Mouse (Mus musculus) heart, adult 11 months (tissue): Measurements from ENCODE around the gene Ccdc43.
"Not testable (repeated sequence)": the region's sequence is repeated elsewhere in the genome, so short reads cannot be mapped to it uniquely, and the experiment has no call there.

Experiments used
- DNase-seq: peaks from one replicate; pipeline ENCODE4 v3.0.0; 2022

Gene Ccdc43

DNA sequence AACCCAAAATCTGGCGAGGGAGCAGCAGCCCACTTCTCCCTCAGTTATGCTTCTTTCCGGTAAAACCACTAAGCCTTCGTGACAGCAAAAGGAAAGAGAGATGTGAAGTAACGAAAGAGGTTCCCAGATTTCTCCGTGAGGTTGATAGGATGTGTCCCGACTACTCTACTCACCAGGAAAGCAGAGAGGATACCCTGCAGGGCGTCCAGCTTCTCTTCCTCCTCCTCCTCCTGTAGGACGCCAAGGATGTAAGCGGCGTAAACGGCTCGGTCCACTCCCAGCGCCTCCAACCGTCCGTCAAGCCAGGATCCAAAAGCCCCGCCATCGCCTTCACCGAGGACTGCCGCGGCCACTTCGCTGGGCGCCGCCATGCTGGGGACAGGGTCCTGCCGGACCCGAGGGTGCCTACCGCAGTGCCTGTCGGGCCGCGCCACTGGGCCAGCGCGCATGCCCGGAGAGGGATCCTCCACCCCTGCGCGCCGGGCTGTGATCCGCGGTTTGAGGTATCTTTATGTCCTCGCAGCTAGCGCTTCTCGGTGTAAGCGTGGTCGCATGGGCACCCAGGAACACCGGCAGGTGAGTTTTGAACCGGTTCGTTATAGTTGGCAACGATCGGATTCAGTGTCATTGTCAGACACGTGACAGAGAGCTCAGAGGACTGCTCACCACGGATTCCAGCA is at the start of gene Ccdc43:
Ccdc43 (minus strand) TSS at position 445 of the 680 bp plus-strand sequence.
- DNase-seq: peak; percentile 99

DNA sequence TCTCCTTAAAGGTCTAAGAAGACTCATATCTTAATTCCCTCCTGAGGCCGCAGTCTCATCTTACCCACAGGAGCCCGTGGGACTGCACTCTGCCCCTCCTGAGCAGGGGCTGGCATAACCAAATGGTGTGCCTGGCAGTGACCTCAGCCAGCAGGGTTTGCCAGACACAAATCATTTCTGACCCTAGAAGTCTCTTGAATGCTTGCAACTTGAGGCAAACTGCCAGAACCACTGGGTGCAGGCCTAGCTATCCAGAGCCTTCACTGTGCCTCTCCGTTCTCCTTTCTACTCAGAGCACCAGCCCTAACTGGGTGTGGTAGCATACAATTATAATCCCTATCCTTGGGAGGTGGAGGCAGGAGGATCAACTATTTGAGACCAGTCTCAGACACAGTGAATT is 47.2 kb upstream of the Ccdc43 start:
- DNase-seq: no peak

DNA sequence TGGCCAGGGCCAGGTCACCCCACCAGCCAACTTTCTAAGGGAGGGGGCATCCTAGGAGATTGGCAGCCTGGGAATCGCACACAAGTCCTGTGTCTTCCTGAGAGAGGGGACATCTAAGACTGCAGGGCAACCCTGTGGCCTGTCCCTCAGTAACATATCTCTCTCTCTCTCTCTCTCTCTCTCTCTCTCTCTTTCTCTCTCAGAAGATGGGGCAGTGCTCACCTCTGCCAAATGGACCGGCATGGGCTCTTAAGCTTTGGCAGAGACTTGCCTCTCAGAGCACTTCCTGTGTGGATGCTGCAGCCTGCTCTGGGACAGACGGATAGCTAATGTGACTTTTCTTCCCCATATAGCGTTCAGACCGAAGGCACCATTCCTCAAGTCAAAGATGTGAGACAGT is 45.3 kb upstream of the Ccdc43 start:
- no peak for DNase-seq

DNA sequence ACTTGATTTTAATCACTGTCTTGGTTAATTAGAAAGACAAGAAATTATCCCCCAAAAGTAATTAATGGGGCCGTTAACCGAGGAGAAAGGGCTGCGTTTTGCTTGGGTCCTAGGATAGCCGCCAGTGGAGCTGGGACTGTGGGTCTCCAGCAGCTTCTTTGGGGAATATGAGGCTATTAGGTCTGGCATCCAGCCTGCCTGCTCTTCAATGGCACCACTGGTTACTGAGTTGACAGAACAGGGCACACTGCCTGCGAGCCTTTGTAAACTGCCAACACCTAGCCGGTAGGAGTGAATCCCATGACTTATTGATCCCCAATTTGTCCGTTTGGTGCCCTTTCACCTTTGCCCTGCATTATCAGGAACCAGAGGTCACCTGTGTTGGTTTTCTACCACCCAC is 44.5 kb upstream of the Ccdc43 start:
- no peak for DNase-seq

DNA sequence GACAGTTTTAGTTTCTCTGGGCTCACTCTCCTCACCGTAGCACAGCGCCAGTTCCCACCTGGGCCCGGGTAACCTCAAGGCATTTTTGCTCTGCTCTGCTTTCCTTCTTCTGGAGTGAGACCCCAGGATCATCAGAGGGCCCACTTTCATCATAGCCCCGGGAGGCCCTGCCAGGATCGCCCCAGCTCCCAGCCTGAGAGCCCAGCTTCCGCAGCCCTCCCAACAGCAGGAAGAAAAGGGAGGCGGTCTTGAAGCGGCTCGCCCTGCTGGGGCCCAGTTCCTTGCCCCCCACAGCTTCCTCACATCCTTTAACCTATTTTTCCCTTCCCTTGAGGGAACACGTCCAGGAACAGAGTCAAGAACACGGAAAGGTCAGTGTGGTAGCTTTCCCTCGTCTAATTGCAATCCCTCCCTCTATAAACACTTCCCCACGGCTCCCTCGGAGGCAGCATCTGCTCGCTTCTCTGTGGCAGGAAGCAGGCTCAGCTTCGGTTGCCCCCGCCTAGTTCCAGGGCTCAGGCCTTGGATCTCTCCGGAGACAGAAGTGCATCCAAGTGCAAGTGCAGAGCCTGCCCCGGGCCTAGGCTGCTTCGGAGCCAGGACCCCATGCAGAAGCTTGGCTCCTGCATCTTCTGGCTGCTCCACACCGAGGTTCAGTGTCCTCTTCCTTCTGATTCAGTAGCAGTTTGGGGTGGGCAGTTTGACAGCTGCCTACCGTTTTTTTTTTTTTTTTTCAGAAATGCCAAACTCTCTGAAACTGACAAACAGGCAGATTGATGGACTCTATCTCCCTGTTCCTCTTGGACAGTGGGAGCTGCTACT is 43.8 kb upstream of the Ccdc43 start:
- peak; percentile 94 for DNase-seq

DNA sequence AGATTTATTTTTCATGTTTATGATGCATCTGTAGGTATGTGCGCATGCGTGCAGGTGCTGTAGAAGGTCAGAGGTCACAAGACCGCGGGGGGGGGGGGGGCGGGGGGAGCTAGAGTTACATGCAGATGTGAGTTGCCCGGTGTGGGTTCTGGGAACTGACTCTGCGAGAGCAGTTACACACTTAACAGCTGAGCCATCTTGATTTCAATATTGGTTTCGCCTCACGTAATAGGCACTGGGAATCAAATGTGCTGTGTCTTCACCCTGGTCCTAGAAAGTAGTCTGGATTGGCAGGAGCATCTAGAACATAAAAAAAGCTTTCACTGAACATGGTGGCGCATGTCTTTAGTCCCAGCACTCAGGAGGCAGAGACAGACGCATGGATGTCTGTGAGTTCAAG is 43.1 kb upstream of the Ccdc43 start:
- no peak for DNase-seq

DNA sequence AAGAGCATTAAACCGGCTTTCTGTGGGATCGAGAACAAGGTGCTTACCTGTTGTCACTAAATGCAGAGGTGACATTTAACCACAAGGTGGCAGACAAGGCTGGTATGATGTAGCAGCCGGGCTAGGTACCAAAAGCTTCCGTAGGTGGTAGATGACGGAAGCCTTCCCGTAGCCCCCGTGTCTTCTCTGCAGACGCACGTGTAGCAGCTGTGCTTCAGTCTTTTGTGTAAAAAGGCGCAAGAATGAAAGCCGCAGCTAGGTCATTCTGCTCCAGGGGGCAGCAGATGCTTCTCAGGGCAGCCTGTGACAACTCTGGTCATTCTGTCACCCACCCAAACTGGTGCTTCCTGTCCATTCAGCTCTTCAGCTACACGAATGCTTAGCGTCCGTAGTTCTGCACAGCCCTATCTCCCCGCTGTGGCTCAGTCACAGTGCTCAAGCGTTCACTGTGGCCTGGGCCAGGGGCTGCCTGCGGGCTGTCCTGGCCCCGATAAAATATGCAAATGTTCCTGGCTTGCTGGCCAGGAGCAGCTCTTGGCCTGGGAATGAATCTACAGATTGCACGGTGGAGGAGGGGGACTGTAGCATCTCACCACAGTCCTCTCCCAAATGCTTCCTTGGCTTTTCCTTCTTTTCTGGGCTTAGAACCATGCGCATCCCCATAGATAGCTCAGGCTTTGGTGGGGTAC is 41.8 kb upstream of the Ccdc43 start:
- DNase-seq: no peak

DNA sequence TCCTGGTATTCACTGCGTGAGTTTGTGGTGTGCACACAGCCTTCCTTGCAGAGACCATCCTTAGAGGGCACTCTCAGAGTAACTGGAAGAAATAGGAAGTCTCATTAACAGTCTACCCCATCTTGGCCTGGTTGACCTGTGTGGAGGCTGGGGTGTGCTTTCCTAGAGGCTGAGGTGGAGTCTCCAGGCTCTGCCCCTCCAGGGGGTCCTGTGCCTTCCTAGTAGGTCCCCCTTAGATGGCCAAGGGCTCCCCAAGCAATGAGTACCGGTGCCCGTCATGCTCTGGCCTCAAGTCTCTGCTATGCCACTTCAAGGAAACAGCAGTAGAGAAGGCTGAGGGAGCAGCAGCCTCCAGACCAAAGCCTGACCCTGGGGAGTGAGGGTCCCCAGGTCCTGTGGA is 40.5 kb upstream of the Ccdc43 start:
- no peak for DNase-seq

DNA sequence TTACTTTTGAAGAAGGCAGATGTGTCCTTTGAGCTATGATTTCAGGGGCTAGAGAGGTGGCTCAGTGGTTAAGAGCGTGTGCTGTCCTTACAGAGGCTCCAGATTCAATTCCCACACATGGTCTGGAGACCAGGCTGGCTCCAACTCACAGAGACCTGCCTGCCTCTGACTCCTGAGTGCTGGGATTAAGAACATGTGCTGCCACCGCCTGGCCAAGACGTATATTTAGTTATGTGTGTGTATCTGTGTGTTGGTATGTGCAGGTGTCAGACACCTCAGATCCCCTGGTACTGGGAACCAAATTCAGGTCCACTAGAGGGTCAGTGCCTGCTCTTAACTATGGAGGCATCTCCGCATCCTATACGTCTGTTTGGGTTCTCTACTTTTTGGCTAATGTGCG is 37.4 kb upstream of the Ccdc43 start:
- no peak for DNase-seq

DNA sequence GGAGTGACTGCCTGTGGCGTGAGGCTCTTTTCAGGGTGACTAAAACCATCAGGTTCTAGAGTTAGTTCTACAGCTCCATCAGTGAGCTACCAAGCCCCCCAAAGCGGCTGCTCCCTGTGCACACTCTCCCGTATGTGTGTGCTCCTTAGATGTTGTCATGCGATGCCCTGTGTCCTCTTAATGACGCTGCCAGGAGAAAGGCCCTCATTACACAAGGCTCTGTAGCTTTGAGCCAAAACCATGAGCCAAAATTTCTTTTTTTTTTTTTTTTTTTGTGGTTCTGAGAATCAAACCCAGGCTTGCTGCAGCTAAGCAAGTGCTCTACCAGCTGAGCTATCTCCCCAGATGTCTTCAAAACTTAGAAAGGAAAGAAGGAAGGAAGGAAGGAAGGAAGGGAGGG is 35.6 kb upstream of the Ccdc43 start:
- DNase-seq: no peak

DNA sequence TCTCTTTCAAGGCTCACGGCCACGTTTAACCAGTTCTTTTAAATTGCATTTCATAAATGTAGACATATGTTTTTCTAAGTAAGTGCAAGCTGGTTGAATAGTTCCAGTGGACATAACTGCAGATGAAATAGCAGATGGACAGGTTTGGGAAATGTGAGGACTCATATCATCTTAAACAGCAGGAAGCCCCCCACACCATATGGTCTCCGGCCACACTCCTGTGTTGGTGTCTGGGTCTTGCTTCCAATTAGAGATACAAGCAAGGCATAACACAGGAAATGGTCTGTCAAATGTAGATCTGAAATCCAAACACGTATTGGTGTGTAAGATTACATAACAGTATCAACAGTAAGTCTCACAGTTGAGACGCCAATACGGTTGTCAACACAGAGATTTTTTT is 33.8 kb upstream of the Ccdc43 start:
- DNase-seq: no peak

DNA sequence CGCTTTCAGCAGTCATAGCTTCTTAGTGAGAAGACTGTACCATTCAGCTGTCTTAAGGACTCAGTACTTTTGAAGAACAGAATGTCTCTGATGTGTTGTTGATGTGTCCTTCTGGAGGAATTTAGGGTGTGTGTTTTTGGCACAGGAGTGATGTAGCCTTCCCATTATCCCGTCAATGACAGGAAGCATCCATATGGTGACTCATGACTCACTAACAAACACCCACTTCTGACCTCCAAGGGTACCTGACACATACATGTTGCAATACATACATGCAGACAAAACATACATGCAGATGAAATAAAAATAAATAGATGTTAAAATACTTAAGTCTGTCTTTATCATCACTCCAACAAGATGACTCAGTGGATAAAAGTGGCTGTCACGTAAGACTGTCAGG is 32.3 kb upstream of the Ccdc43 start:
- DNase-seq: no peak

DNA sequence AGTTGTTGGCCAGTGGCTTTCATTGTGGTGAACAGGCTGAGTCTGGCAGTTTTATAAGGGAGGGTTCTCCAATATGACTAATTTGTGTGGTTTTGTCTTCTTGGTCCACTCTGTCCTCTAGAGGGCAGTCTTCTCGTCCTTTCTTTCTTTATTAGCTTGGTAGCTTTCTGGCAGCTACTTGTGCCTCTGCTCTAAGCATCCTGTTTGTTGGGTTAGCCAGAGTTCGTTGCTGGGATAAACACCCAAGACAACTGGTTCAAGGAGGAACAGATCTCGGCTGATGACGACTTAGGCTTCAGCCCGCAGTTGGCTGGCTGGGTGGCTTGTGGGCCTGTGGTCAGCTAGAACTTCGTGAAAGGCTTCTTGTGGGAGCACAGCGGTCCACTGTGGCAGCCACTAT is 31.0 kb upstream of the Ccdc43 start:
- peak; percentile 97 for DNase-seq

DNA sequence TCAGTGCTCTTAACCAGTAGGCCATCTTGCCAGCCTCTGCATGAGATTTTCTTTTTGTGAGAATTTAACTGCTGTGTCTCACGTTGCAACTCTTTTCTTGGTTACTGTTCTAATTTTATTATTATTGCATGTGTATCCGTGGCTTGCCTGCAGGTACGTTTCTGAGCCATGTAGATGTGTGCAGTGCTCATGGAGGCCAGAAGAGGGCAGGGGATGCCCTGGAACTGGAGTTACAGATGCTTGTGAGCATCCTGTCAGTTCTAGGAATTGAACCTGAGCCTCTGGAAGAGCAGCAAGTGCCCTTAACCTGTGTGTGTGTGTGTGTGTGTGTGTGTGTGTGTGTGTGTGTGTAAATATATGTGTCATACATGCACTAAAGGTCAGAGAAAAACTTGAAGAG is 28.0 kb upstream of the Ccdc43 start:
- DNase-seq: no peak

DNA sequence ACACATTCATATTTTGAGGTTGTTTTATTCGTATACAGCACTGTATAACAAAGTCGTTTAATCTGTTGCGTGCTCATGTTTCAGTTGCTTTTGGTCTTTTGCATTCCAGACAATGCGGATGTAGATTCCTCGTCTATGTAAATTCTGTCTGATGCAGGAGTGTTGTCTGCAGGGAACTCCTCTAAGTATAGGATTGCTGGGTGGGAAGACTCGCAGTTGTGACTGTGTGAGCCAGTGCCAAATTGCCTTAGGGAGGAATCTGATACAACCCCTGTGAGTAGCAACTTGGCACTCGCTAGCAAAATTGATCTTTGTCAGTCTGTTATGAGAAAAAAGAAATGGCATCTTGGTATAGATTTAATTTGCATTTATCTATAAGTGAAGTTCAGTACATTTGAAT is 18.6 kb upstream of the Ccdc43 start:
- DNase-seq: no peak

DNA sequence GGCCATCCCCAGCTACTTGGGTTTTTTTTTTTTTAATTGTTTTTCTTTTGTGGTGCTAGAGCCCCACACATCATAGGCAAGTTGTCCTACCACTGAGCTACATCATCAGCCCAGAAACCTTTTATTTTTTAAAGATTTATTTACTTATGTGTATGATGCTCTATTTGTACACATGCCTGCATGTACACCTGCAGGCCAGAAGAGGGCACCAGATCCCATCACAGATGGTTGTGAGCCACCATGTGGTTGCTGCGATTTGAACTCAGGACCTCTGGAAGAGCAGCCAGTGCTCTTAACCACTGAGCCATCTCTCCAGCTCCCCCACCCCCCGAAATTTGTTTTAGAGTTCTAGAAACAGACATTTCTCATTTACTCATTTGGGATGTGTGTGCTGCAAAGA is 17.0 kb upstream of the Ccdc43 start:
- DNase-seq: not testable (repeated sequence)

DNA sequence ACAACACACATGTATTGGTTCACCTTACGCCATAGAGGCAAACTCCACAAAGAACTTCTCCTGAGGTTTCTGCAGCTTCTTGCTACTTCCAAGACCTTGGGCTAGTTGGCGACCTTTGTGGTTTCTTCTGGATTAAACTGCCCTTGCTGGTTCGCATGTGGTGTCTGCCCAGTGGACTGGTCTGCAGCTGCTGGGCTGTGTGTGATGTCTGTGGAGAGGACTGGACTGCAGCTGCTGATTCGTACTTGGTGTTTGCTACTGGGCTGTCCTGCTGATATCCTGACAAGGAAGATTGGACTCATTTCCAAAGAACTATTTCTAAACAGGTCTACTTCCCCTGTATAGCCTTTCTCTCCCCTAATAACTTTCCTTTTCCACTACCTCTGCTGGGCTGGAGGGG is 14.8 kb upstream of the Ccdc43 start:
- DNase-seq: no peak

DNA sequence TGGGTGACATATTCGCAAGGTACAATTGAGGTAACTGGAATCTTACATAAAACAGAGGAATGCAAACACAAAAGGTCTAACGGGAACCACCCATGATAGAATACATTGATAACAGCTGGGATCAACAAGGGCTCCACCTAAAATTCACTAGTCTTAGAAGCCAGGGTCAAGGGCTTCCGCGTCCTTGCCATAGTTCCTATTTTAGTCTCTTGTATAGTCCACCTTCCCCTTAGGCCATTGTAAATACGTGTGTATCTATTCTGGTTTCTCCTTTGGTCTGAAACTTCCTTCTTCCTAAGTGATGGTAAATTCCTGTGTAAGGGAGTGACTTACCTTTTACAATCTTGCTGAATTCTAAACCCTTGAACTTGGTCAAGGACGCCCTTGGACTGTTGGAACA is 4.6 kb upstream of the Ccdc43 start:
- DNase-seq: not testable (repeated sequence)

DNA sequence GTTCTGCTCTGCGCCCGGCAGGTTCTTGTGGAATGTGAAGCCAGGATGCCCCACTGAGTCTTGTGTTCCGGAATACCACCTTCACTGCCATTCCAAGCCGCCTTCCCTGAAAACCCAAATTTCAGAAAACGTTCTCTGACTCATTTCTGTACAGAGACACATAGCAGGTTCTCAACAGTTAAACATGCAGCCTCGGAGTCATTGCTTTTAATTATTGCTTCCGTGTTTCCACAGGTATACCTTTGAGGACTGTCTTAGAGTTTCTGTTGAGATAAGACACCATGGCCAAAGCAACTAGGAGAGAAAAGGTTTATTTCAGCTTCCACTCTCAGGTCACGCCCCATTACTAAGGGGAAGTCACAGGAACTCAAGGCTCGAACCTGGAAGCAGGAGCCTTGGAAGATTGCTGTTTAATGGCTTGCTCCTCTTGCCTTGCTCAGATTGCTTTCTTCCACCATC is 465 bp upstream of the Ccdc43 start:
- DNase-seq: no peak

DNA sequence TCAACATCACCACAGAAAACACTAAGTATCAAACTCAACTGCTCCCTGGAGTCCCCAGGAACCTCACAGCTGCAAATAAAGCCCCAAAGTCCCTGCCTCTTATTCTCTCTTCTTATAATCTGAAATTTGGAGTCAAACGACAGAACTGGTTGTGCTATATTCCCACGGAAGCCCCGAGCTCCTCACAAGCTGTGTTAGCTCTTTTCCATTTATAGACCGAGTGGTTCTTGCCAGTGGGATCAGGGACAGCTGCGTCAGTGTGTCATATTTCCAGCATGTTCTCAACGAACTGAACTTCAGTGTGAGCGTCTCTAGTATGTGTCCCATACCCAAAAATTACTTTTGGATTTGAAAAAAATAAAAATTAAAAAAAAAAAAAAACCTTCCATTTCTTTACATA is 2.3 kb downstream of the Ccdc43 start:
- peak; percentile 78 for DNase-seq

DNA sequence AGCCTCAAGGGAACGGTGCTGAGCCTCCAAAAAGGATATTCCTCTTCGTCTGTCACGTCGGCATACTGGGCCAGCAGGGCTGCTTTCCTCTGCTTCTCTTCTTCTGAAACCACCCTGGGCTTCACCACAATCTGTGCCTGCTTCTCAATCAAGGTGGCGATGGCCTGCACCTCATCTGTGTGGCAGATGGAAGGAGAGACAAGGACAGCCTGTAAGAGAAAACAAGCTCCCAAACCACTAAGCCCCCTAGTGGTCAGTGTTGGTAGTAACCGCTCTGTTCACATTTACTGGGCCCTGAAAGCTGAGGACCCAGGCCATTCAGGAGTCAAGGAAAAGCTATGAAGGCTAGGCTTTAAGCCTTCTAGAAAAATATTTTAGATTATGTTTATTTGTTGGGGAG is 7.4 kb downstream of the Ccdc43 start:
- DNase-seq: peak; percentile 91

DNA sequence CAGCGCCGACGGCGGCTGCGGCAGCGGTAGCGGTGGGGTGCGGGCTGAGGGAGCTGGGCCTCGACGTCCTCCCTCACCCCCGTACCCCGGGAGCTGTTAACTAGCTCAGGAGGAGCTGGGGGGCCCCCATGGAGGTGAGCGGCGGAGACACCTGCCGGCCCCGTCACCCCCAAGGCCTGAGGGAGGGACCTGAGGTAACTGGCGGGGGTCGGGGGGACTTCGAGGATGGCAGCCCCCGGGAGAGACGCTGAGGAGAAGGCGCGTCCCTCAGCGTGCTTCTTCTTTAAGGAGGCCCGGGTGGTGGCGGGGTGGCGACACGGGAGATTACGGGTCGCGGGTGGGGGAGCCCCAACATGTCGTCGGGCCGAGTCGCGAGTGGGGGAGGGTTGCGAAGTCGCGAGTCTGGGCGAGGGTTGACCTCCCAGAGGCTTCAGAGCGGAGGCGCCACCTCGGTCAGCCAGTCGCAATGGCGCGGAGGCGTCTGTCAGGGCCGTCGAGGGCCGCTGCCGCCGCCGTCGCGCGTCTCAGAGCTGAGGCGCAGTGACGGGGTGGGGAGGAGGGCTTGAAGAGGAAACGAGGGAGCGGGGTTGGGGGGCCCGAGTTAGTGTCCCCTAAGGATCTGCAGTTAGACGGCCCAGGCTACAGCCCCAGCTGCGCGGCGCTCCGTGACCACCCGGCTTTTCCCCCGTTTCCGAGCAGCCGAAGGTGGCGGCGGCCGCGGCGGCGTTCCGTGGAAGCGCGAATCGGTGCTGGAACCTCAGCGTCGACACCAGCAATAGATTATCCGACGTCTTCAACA is 31.7 kb downstream of the Ccdc43 start:
- DNase-seq: peak; percentile 83

DNA sequence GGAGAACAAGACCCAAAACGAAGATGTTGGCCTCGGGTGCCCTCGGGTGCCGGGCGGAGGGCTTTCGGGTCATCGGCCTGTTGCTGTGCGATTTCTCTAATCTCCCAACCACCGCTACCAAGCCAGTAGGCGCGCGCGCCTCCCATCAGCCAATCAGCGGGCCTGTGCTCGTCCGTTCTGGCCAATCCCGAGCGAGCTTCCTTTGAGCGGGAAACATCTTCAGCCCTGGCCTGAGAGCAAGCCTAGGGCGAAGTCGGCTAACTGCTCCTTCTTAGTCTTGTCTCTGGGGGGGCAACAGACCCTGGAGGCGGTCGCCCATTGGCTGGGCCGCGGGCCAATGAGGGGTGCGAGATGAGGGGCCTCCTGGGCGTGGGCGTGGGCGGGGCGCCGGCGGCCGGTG is 32.4 kb downstream of the Ccdc43 start:
- peak; percentile 80 for DNase-seq
